Mouse (Mus musculus) erythroid progenitor cell, adult 5-6 weeks (primary cell): ENCODE results near the gene Nav3. TPM values are rescaled to one million over a fixed set of nuclear protein-coding genes. Genes with fewer than 3 reads are reported as not detected.

Source experiments
- ATAC-seq: replicated peaks from 2 replicates; pipeline ENCODE4 v1.8.0; 2016; ENCODE audit warnings: moderate number of reproducible peaks, mild to moderate bottlenecking, moderate TSS enrichment, inconsistent platforms; ENCODE audit not compliant: poor library complexity, low FRiP score, severe bottlenecking
- total RNA-seq, 2 experiments: library from RNA; stranded (forward) in 1 of 2; stranded (reverse) in 1 of 2; fragments of 150-400 nt in 1 of 2; fragments of 186-747, 209-891 nt in 1 of 2; gene quantifications; 2 replicates each; pipeline versions ENCODE4 v1.2.3 to v1.2.4; 2015 to 2017; ENCODE audit warnings: low replicate concordance in 2 of 2

The Nav3 gene
- total RNA-seq, 2 experiments from 2014 or later, result not detected

DNA sequence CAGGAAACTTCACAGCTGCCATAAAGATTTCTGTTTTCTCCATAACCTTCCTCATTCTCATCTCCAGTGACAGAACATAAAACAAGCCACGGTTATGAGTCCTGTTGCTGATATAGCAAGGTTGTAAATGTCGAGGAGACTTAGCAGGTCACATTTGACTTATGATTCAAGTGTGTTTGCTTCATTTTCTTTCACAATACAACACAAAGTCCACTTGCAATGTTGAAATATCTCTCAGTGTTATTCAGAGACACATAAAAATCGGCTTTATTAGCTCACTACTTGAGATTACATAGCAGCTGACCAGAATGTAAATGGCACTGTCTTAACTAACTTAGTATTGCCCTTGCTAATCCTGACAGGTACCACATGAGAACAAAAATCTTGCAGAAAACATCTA lies 482.5 kb downstream of the Nav3 start:
- no peak for ATAC-seq

DNA sequence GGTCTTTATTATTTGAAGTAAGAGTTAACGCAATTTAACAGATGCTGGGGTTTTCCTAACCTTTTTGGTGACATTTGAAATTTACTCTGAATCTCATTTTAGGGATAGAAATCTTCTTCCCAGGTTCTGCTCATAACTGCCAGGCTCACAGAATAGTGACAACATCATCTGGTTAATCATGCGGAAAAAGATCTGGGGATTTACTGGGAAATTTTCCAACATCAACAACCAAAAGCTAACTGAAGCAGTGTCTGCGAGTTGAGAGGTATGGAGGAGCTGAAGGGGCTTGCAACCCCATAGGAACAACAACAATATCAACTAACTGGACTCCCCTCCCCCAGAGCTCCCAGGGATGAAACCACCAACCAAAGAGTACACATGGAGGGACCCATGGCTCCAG lies 505.7 kb downstream of the Nav3 start:
- ATAC-seq, result no peak

DNA sequence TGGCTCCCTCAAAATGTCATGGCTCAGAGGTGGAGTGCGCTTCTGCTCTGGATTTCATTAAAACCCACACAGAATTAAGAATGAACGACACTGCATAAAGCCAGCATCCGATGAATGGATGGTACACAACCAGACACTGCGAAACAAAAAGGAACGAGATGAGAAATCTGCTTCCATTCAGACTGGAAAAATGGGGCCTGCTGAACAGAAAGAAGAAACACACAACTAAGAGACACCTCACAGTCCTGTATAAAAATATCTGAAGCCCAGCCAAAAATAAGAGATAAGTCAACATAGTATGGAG lies 526.7 kb downstream of the Nav3 start:
- no peak for ATAC-seq

DNA sequence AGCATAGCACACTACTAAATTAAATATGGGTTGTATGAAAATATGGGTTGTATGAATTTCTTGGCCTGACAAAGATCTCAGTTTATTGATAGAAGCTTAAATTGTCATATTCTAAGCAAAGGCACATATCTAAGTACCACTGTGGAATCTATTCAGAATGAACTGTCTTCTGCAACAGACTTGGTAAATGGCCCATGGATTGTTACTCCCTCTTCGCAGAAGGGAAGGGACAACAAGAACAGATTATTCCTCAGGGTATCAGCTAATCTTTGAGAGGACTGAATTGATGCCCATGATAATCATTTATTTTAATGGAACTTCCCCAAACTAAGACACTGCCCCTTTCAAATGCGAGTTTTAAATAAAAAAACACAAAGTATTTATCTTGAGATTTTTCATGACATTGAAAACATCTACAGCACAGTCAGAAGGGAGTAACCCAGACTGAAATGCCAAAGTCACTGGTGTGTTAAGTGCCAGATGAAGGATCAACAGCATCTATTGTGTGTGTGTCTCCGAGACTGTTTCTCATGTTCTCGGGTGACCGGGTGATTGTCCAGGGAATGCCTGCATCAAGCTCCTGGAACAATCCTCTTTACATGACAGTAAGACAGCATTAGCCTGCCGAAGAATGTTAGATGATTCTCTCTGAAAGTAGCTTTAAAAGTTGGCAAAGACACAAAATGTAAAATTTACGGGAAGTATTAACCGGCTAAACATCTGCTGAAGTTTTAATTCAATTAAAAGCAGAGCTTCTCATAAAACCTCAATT lies 527.3 kb downstream of the Nav3 start:
- no peak for ATAC-seq

DNA sequence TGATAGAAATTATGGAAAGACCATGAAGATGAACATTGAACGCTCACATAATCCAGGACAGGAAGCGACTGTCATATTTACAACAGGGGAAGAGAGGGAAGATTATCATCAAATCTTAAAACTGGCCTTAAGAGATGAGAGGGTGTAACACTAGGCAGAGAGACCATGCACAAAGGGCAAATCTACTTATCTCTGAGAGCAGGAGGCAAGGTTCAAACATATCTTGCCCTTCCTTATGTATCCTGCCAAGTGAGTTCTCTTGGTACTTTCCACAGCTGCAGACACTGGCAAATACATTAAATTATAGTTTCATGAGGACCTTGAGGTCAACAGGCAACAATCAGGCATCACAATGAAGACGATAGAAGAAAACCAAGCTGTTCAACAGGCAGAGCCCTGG lies 529.9 kb downstream of the Nav3 start:
- no peak for ATAC-seq

- no peak for ATAC-seq
Observed at GRCm38 (mm10) chr10:109924136-109924535, 531.9 kb downstream of the Nav3 start.

DNA sequence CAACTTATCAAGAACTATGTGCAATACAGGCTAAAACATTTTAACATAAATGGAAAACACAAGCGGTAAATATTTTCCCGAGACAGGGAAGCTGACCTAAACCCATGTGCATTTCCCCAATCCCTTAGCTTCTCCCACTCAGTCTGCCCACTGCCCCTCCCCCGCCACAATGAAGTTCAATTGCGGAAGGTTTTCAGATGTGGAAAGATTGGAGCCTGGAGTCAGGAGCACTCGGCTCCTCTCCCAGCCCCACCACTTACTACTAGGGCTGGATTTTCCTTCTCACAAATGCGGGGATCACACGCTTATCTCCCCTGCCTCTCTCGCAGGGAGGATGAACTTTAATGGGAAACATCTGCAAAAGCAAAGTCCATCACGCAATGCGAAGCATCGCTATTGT lies 534.6 kb downstream of the Nav3 start:
- ATAC-seq, result no peak

- ATAC-seq, result no peak
Observed at GRCm38 (mm10) chr10:109920607-109921187, 535.3 kb downstream of the Nav3 start.

GRCm38 (mm10) chr10:109919515-109919914 lies 536.5 kb downstream of the Nav3 start:
- ATAC-seq, result no peak

DNA sequence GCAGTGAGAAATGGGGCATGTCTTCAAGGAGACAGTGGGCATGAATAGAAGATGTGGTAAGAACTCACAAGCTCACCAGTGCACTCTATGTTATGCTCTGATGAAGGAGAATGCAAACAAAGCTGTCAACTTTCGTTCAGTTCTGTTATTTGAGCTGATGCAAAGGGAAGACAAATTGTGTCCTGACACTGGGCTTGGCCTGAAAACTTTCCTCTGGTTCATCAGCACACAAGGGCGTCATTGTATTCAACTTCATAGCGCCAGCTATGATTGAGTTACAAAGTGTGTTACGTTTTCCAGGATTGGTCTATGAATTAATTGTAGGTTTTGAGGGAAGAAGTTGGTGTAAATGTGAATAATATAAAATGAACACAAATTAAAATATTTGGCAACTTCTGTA lies 548.8 kb downstream of the Nav3 start:
- no peak for ATAC-seq

- ATAC-seq, result no peak
Observed at GRCm38 (mm10) chr10:109906413-109906785, 549.6 kb downstream of the Nav3 start.

DNA sequence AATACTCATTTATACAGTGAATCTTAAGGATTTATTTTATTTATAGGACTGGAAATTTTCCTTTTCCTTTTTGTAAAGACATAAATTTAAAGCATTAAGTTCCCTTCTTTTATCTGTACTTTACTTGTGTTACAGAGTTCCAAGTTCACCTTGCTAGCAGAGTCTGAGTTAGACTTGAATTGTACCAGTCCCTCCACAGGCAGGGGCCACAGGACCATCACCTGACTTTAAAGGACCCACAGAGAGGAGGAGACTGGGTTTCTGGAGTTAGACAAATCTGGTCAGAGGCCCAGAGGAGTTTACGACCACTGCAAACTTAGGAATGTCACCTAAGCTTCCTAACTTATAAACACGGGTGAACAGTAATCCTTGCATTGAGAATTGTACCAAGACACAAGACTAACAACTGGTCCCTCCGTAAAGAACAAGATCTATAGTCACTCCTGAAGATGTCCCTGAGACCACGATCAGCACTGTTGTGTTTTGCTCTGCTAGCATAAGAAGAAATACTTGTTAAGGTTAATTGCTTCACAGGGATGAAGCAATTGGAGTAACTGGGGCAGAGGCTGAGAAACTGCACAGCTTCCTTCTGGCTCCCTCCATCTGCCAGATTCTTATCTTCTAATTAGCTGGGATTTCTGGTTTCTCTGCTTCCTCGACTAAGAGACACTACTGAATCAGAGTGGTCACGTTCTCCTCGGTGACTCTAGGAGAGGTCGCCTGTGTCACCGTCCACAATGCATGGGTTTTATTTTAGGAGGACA lies 550.2 kb downstream of the Nav3 start:
- ATAC-seq, result no peak

- no peak for ATAC-seq
Observed at GRCm38 (mm10) chr10:109904841-109905240, 551.2 kb downstream of the Nav3 start.

DNA sequence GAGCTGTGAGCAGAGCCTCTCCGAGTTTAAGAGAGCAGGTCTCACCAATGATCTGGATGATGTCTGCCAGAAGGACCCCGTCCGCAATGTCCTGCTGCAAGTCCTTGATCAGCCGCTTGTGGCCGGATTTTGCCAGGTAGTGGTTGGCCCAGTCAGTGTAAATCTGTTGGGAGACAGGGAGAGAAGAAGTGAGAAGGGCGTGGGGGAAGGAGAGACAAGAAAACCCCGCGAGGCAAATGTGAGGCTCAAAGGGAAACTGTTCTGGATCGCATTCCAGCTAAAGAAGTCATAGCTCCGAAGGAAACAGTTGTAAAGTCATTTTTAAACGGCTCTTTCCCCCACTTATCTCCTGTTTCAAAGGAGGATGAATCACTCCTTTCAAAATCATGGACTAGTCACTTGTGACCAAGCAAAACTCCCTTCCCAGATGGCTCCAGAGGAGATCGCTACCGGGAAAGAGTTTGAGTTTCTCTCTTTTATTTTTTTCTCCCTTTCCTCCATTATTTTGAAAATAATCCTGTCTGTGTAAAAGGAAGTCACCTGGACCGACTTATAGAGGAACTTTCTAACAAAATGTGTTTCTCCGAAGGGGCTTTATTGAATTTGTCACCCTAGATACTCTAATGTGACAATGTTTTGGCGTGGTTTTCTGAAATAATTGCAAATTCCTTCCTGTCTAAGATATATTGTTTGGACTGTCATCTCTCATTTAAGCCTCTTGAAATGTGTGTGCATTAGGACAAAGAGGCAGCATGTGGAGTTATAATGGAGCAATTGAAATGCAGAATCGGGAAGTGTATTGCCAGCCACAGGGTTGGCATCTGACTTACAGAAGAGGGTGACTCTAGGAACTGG lies 552.1 kb downstream of the Nav3 start:
- no peak for ATAC-seq

DNA sequence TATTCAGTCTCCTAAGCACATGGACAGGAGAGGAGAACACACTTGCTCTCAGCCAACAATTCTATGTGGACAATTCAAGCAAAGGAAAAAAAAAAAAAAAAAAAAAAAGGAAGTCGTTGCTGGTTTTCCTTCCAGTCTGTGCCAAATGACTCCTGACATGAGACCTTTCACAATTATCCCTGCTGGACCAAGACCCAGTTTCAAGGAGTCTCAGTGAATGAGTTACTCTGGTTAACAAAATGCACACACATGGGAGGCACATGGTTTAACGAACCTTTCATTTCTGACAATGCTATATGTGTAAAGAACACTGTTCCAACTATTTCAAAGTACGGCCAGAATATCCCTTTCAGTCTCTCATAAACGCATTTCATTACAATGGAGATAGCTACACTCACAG lies 552.8 kb downstream of the Nav3 start:
- no peak for ATAC-seq

- no peak for ATAC-seq
Observed at GRCm38 (mm10) chr10:109889171-109889475, 566.9 kb downstream of the Nav3 start.

DNA sequence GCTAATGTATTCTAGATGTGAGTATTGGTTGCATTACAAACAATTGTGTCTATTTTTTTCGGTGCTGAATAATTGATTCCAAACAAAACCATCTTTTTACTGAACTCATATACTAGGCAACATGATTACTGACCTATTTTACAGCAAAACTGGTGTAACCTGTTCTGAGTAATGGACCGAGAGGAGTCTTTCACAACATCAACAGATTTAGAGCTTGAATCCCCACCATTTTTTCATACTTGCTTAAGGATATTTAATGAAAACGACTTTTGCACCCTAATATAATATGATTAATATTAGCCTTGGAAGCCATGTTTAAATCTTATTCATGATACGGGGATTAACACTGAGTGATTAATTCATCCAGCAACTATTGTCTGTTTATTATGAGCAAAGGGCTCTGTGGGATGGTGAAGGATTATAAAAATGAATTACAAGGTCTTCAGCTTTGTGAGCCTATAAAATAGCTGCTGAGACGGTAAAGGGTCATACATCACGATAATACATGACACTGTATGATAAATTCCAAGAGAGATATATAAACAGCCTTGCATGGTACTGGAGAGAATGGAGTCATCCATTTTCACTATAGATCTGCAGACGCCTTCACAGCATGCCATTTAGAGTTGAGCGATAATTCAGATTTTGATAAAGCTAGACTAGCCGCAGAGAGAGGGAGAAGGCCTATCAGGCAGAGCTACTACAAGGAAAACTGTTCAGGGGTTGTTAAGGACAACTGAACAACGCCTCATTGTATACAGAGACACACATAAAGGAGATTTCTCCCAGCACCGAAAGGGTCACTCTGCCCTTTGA lies 567.4 kb downstream of the Nav3 start:
- ATAC-seq, result no peak

GRCm38 (mm10) chr10:109887160-109887559 lies 568.8 kb downstream of the Nav3 start:
- no peak for ATAC-seq

GRCm38 (mm10) chr10:109876107-109876506 lies 579.9 kb downstream of the Nav3 start:
- no peak for ATAC-seq
